Mouse (Mus musculus) heart, postnatal 10 days (tissue): ENCODE data around the gene Tmem63a. TPM values are rescaled to one million over a fixed set of nuclear protein-coding genes. Genes with fewer than 3 reads are reported as not detected.

Experiments used
- DNase-seq, 2 experiments: peaks; one replicate each; pipeline ENCODE4 v3.0.0; 2021
- intact Hi-C: fragments of 180-260 bp; cut with DNase I; formaldehyde crosslinking; loops from one replicate; pipeline ENCODE4 v1.15.1; 2025
- total RNA-seq, 2 experiments: library from RNA; stranded (reverse); gene quantifications; 2 replicates each; pipeline ENCODE4 v1.2.3; 2021

Gene Tmem63a
- total RNA-seq, 2 experiments from 2014 or later = 15.1 to 18.5 TPM

GRCm38 (mm10) chr1:181022265-181022664, 80.1 kb downstream of the Tmem63a start:
- DNase-seq = peak; percentile 66 to 80
- intact Hi-C loops = no loop called here

Other genes with a start within 250 kb of the Tmem63a start
- not detected for gene Mixl1, start 245.3 kb upstream of the Tmem63a start, total RNA-seq
- gene Acbd3, start 216.3 kb upstream of the Tmem63a start, total RNA-seq = 10 to 100 TPM; 29.9 to 31.5 TPM
- gene H3f3a, start 128.4 kb upstream of the Tmem63a start, total RNA-seq = 100 to 1,000 TPM; 868 to 930 TPM
- gene Sde2, start 91.2 kb upstream of the Tmem63a start, total RNA-seq = 10 to 100 TPM; 15.1 to 15.8 TPM
- gene Lefty2, start 49.2 kb upstream of the Tmem63a start, total RNA-seq = under 1 TPM in 1 of 2 experiments, not detected in 1; 0.27 TPM
- 10 to 100 TPM; 16.7 to 17.4 TPM for gene Pycr2, start 38.1 kb upstream of the Tmem63a start, total RNA-seq
- gene Lefty1, start 7.3 kb upstream of the Tmem63a start, total RNA-seq = 1 to 10 TPM in 1 of 2 experiments, under 1 TPM in 1; 0.57 to 1.1 TPM
- 10 to 100 TPM; 20.5 to 21.2 TPM for gene Ephx1, start 78.6 kb downstream of the Tmem63a start, total RNA-seq
- not detected for gene 9130409I23Rik, start 108.9 kb downstream of the Tmem63a start, total RNA-seq
- 10 to 100 TPM; 10.4 to 10.6 TPM for gene Nvl, start 201.9 kb downstream of the Tmem63a start, total RNA-seq
- gene Cnih4, start 202.3 kb downstream of the Tmem63a start, total RNA-seq = 10 to 100 TPM; 48.9 to 52.2 TPM